In the genomic region with DNA sequence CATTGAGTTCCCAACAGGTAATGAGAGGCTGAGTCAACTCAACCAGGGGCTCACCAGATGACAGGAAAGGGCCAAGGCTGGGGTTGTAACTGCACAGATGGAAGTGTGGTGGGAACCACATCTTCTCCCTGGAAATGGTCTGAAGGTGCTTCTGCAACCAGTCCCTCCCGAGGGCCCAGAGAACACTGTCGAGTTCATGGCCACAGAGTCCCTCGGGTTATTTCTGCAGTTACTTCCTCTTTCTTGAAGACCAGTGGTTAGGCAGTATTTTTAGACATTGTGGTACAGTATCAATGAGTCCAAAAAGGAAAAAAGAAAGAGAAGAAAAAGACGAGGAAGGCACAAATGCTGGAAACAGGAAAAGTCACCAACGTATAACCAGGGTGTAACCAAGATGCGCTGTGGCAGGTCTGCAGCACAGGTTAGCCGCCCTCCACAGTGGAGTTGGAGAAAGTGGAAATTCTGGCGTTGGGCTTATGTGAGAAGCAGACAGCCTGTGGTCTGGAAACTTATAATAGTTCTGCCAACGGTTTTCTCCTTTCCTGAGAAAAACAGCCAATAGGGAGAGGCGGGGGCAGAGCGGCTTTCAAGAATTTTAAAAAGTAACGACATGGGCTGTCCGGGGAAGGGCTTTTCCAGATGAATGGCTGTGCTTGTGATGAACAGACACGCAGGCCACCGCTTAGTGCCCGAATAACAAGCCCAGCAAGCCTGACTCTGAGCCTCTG, we compare ENCODE assay signal across 13 mouse cellular contexts.
DNase-seq lines count a peak whose midpoint lies in the region; ATAC-seq lines count a peak whose summit lies in the region.
"Had no signal": no experiment of that assay in that cellular context is flagged by ENCODE, and none has a peak within 500 bp of the region (broad histone marks: within the 10 kb centered on the region; RNA-seq: fewer than 3 reads in every experiment).

No protein-coding gene starts in this region.

- H3K27ac ChIP-seq in limb, embryonic 15.5 days = peak overlapping the region; percentile 60
- H3K27ac ChIP-seq: forebrain, embryonic 12.5 days; liver, embryonic 14.5 days had no signal

- no peaks in the 10 kb centered on the region for H3K27me3 ChIP-seq in limb, embryonic 15.5 days
- H3K27me3 ChIP-seq: heart, embryonic 12.5 days had no signal

- ATAC-seq in limb, embryonic 15.5 days (ENCODE audit: insufficient number of reproducible peaks, low FRiP score, low TSS enrichment, low read depth) = peak; percentile 58; the same call in 1 of the 2 replicates
- no peak for ATAC-seq in frontal cortex, adult (ENCODE audit: low TSS enrichment)

- peaks cover 27% of the 10 kb centered on the region for H3K4me1 ChIP-seq in limb, embryonic 15.5 days

- no peak overlapping the region for H3K9ac ChIP-seq in limb, embryonic 15.5 days
- H3K9ac ChIP-seq: forebrain, embryonic 12.5 days; heart, embryonic 12.5 days; liver, embryonic 14.5 days had no signal

- H3K4me3 ChIP-seq in limb, embryonic 15.5 days = no peak overlapping the region
- H3K4me3 ChIP-seq: forebrain, embryonic 12.5 days; heart, embryonic 12.5 days had no signal

- H3K36me3 ChIP-seq in limb, embryonic 15.5 days = no peaks in the 10 kb centered on the region
- H3K36me3 ChIP-seq: forebrain, embryonic 12.5 days; heart, embryonic 12.5 days had no signal

- intact Hi-C loops in gastrocnemius, postnatal 14 days (cut with DNase I; ENCODE audit: low total_unique reads) = no loop called here
- intact Hi-C loops in gastrocnemius, postnatal 36 days (cut with DNase I) = no loop called here

- peak; percentile 8 for DNase-seq in gastrocnemius, postnatal 14 days
- no peak for DNase-seq in gastrocnemius, postnatal 36 days
- peak; percentile 50 for DNase-seq in lung, postnatal 36 days
- no peak for DNase-seq in lung, postnatal 4 days
- DNase-seq in spleen, postnatal 36 days (ENCODE audit: low spot score in 2 of 2) = peak; percentile 57 to 66
- DNase-seq in right cerebral cortex, postnatal 36 days (ENCODE audit: low spot score in 2 of 2) = no peak
- DNase-seq: embryo, embryonic 11 days; thymus, postnatal 36 days had no signal

- WGBS in limb, embryonic 15.5 days = 46% methylated on average over 16 of the region's 16 CpGs

- no peaks in the 10 kb centered on the region for H3K9me3 ChIP-seq in limb, embryonic 15.5 days
- H3K9me3 ChIP-seq: forebrain, embryonic 12.5 days; heart, embryonic 12.5 days had no signal

- H3K4me2 ChIP-seq in limb, embryonic 15.5 days = no peak overlapping the region
- H3K4me2 ChIP-seq: forebrain, embryonic 12.5 days; heart, embryonic 12.5 days had no signal

Comparison
In these comparisons a context has a peak if more than half of its experiments do, and no peak if none do; other contexts are left out.
1. DNase-seq: peak in gastrocnemius, postnatal 14 days (single experiment), lung, postnatal 36 days (single experiment) and spleen, postnatal 36 days (2 of 2); none in gastrocnemius, postnatal 36 days (0 of 2), lung, postnatal 4 days (0 of 2) and right cerebral cortex, postnatal 36 days (0 of 2).